Mouse (Mus musculus): Measurements from ENCODE around the gene Ceacam9. TPM values are rescaled to one million over a fixed set of nuclear protein-coding genes. Genes with fewer than 3 reads are reported as not detected.

Ceacam9 gene
- total and polyA plus RNA-seq, 3 experiments = 0.49 TPM; not detected in 2

DNA sequence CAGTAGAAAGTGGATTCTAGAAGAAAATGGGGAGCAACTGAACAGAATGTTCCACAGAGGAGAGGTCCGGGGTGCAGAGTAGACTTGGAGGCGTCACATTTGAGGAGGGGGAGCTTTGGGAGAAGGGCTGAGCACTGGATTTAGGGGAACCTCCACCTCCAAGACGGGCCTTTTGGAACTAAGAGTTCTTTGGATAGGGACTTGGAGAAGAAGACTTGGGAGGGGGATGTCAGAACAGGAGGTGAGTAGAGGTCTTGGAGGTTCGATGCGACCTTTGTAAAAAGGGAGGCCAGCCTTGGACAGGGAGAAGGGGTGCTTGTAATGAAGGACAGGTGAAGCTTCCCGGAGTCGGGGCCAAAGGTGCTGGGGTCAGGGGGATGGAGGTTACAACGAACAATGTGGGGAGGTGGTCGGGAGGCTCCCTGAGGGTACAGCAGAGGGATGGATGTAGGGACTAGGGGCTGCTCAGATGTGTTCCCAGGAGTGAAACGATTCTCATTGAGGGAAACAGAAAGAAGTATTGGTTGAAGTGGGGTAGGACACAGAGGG, 17.4 kb downstream of the Ceacam9 start:
- TF ChIP-seq POLR2AphosphoS5 (IDR thresholded peaks at IDR 0.05; ENCODE audit: insufficient replicate concordance, low read depth, low read length) (no peak), CTCF (IDR thresholded peaks at IDR 0.05; ENCODE audit: low read depth, low read length) (no peak), GATA1 (IDR thresholded peaks at IDR 0.05; ENCODE audit: borderline replicate concordance, low read length) (no peak), TAL1 (conservative IDR thresholded peaks at IDR 0.05; ENCODE audit: low read depth, low read length) (no peak), GATA2 (IDR thresholded peaks at IDR 0.05; ENCODE audit: borderline replicate concordance, low read depth, low read length) (no peak)
- Histone ChIP-seq H3K9me3 (replicated peaks) (no peaks in the 10 kb centered on the region), H3K27me3 (ENCODE audit: insufficient read depth, low read length) (no peaks in the 10 kb centered on the region), H3K36me3 (replicated peaks) (peaks cover 40% of the 10 kb centered on the region), H3K4me1 (ENCODE audit: insufficient read depth, low read depth, low read length) (peaks cover 28% of the 10 kb centered on the region), H3K4me3 (ENCODE audit: low read depth, low read length) (peak overlapping the region; percentile 85)
- ATAC-seq (ENCODE audit: extremely low read depth, insufficient number of reproducible peaks, low FRiP score, poor library complexity, severe bottlenecking) (no peak), DNase-seq (ENCODE audit: low spot score) (no peak)

DNA sequence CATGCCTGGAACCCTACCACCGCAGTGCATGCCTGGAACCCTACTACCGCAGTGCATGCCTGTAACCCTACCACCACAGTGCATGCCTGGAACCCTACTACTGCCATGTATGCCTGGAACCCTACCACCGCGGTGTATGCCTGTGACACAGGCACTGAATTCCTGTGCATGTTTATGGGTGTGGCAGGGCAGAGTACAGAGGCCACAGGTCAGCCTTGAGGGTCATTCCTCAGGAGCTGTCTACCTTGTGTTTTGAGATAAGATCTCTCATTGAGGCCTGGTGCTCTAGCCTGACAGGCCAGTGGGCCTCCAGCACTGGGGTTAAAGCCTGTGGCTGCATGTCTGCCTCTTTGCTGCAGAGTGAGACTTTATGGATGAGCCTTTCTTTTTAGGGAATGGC, 23.6 kb downstream of the Ceacam9 start:
- Histone ChIP-seq H3K27me3 (ENCODE audit: insufficient read depth, low read length) (no peaks in the 10 kb centered on the region), H3K9me3 (replicated peaks) (no peaks in the 10 kb centered on the region), H3K4me3 (ENCODE audit: low read depth, low read length) (no peak overlapping the region), H3K36me3 (replicated peaks) (peaks cover 94% of the 10 kb centered on the region), H3K4me1 (ENCODE audit: insufficient read depth, low read depth, low read length) (peaks cover 17% of the 10 kb centered on the region)
- no peak for TF ChIP-seq TAL1 (conservative IDR thresholded peaks at IDR 0.05; ENCODE audit: low read depth, low read length)
- TF ChIP-seq GATA2 (IDR thresholded peaks at IDR 0.05; ENCODE audit: borderline replicate concordance, low read depth, low read length) = no peak
- TF ChIP-seq POLR2AphosphoS5 (IDR thresholded peaks at IDR 0.05; ENCODE audit: insufficient replicate concordance, low read depth, low read length) = no peak
- TF ChIP-seq GATA1 (IDR thresholded peaks at IDR 0.05; ENCODE audit: borderline replicate concordance, low read length) = no peak
- TF ChIP-seq CTCF (IDR thresholded peaks at IDR 0.05; ENCODE audit: low read depth, low read length) = no peak
- DNase-seq (ENCODE audit: low spot score) = no peak
- ATAC-seq (ENCODE audit: extremely low read depth, insufficient number of reproducible peaks, low FRiP score, poor library complexity, severe bottlenecking) = no peak

DNA sequence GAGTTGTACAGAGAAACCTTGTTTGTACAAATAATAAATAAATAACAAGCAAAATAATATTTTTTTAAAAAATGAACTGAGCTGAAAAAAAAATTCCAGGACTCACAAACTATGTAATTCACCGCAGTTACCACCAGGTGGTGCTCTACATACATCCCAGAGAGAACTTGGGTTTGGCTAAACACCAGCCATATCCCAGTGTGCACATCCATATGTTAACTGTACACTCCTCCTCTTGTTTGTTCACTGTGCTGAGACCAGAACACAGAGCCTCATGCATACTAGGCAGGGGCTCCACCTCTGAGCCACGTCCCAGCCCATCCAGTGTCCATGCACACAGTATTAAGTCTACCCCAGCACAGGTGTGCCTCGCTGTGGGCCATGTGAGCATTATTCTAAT, 24.4 kb downstream of the Ceacam9 start:
- no peaks in the 10 kb centered on the region for H3K9me3 ChIP-seq (replicated peaks)
- ATAC-seq (ENCODE audit: extremely low read depth, insufficient number of reproducible peaks, low FRiP score, poor library complexity, severe bottlenecking) = no peak; the same call in 1 of the 2 replicates
- no peak overlapping the region for H3K4me3 ChIP-seq (ENCODE audit: low read depth, low read length)
- DNase-seq (ENCODE audit: low spot score) = no peak
- H3K4me1 ChIP-seq (ENCODE audit: insufficient read depth, low read depth, low read length) = peaks cover 14% of the 10 kb centered on the region
- H3K27me3 ChIP-seq (ENCODE audit: insufficient read depth, low read length) = no peaks in the 10 kb centered on the region
- TF ChIP-seq GATA1 (IDR thresholded peaks at IDR 0.05; ENCODE audit: borderline replicate concordance, low read length) = no peak
- TF ChIP-seq CTCF (IDR thresholded peaks at IDR 0.05; ENCODE audit: low read depth, low read length) = peak; percentile 73
- H3K36me3 ChIP-seq (replicated peaks) = peaks cover 89% of the 10 kb centered on the region

DNA sequence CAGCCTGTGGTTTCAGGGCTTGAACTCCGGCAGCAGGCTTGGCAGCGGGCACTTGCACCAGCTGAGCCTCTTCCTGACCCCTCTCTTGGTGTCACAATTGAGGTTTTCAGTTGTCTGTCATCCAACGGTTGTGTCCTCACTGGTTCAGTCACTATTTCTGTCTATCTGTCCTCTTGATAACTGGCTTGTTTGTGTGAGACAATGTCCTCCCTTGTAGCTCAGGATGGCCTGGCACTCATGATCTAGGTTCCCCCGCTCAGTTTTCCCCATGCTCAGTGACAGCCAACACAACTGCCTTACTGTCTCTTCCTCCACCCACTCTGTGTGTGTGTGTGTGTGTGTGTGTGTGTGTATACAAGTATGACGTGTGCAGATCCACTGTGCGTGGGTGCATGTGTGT, 25.9 kb downstream of the Ceacam9 start:
- DNase-seq (ENCODE audit: low spot score) = no peak
- ATAC-seq (ENCODE audit: extremely low read depth, insufficient number of reproducible peaks, low FRiP score, poor library complexity, severe bottlenecking) = no peak
- H3K27me3 ChIP-seq (ENCODE audit: insufficient read depth, low read length) = no peaks in the 10 kb centered on the region
- H3K4me1 ChIP-seq (ENCODE audit: insufficient read depth, low read depth, low read length) = peaks cover 20% of the 10 kb centered on the region
- no peak overlapping the region for H3K4me3 ChIP-seq (ENCODE audit: low read depth, low read length)
- H3K9me3 ChIP-seq (replicated peaks) = no peaks in the 10 kb centered on the region
- TF ChIP-seq POLR2AphosphoS5 (IDR thresholded peaks at IDR 0.05; ENCODE audit: insufficient replicate concordance, low read depth, low read length) = no peak
- H3K36me3 ChIP-seq (replicated peaks) = peaks cover 74% of the 10 kb centered on the region

DNA sequence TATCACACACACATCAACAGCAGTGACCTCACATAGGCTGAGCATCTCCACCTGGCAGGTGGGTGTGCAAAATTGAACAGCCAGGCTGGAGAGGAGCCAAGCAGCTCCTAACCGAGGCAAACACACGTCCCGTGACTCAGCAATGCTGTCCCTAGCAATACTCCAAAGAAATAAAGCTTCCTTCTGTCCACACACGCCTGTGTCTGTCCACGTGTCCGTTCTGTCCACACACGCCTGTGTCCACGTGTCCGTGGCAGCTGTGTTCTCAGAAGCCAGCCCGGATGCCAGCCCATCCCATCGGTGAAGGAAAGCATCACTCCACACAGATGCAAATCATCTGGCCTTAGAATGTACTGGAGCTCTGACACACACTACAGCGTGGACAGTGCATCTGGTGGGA, 30.3 kb downstream of the Ceacam9 start:
- no peak for TF ChIP-seq TAL1 (conservative IDR thresholded peaks at IDR 0.05; ENCODE audit: low read depth, low read length)
- TF ChIP-seq CTCF (IDR thresholded peaks at IDR 0.05; ENCODE audit: low read depth, low read length) = no peak
- no peak for TF ChIP-seq GATA1 (IDR thresholded peaks at IDR 0.05; ENCODE audit: borderline replicate concordance, low read length)
- TF ChIP-seq POLR2AphosphoS5 (IDR thresholded peaks at IDR 0.05; ENCODE audit: insufficient replicate concordance, low read depth, low read length) = no peak
- TF ChIP-seq GATA2 (IDR thresholded peaks at IDR 0.05; ENCODE audit: borderline replicate concordance, low read depth, low read length) = no peak
- no peak; the same call in 1 of the 2 replicates for ATAC-seq (ENCODE audit: extremely low read depth, insufficient number of reproducible peaks, low FRiP score, poor library complexity, severe bottlenecking)

DNA sequence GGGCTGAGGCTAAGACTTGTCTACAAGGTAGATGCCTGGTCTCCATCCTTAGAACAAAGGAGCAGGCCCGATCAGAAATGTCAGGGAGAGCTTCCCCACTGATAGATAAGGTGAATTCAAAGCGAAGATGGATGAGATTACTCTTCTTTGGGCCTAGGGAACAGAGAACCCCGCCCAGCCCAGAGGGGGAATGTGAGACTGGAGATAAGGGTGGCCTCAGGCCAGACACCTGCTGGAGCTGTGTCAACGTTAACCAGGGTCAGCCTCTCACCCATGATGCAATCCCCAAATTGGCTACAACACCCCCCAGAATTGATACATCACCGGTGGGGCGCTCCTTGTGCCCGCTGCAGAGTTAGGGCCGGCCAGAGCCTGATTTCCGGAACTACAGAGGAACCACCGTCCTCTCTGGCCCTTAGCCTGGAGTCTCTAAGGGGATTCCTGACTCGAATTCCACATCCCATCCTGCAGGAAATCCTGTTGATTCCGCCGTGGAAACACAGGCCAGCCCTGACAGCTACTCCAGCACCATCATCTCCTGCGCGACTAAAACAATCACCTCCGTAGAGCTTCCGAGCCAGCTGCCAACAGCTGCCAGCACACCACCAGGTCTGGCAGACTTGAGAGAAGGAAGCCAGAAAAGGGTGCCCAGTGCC, 33.8 kb downstream of the Ceacam9 start:
- no peak for ATAC-seq (ENCODE audit: extremely low read depth, insufficient number of reproducible peaks, low FRiP score, poor library complexity, severe bottlenecking)
- Histone ChIP-seq H3K9me3 (replicated peaks) (peaks cover 3% of the 10 kb centered on the region; the same call in 1 of the 2 replicates), H3K36me3 (replicated peaks) (peaks cover 2% of the 10 kb centered on the region), H3K4me1 (ENCODE audit: insufficient read depth, low read depth, low read length) (peaks cover 19% of the 10 kb centered on the region), H3K4me3 (ENCODE audit: low read depth, low read length) (no peak overlapping the region), H3K27me3 (ENCODE audit: insufficient read depth, low read length) (peaks cover 3% of the 10 kb centered on the region)
- no peak for TF ChIP-seq GATA1 (IDR thresholded peaks at IDR 0.05; ENCODE audit: borderline replicate concordance, low read length)
- TF ChIP-seq TAL1 (conservative IDR thresholded peaks at IDR 0.05; ENCODE audit: low read depth, low read length) = no peak
- TF ChIP-seq CTCF (IDR thresholded peaks at IDR 0.05; ENCODE audit: low read depth, low read length) = no peak
- no peak for TF ChIP-seq POLR2AphosphoS5 (IDR thresholded peaks at IDR 0.05; ENCODE audit: insufficient replicate concordance, low read depth, low read length)
- TF ChIP-seq GATA2 (IDR thresholded peaks at IDR 0.05; ENCODE audit: borderline replicate concordance, low read depth, low read length) = no peak
- no peak for DNase-seq (ENCODE audit: low spot score)

More for the DNA sequence above, 30.3 kb downstream of the Ceacam9 start:
- no peak for DNase-seq (ENCODE audit: low spot score)
- H3K9me3 ChIP-seq (replicated peaks) = peaks cover 3% of the 10 kb centered on the region; the same call in 1 of the 2 replicates
- peaks cover 15% of the 10 kb centered on the region for H3K4me1 ChIP-seq (ENCODE audit: insufficient read depth, low read depth, low read length)
- H3K27me3 ChIP-seq (ENCODE audit: insufficient read depth, low read length) = no peaks in the 10 kb centered on the region; the same call in none of the 2 replicates
- H3K36me3 ChIP-seq (replicated peaks) = peaks cover 32% of the 10 kb centered on the region
- peak overlapping the region; percentile 39; the same call in 1 of the 2 replicates for H3K4me3 ChIP-seq (ENCODE audit: low read depth, low read length)

Measured in G1E (cell line).